Mouse (Mus musculus) ES-E14 (cell line): ENCODE results near the gene Atp6v1e2. TPM values are rescaled to one million over a fixed set of nuclear protein-coding genes. Genes with fewer than 3 reads are reported as not detected.

Experiments
- DNase-seq: peaks from one replicate; pipeline ENCODE4 v3.0.0-alpha.2; 2013; ENCODE audit warnings: low read depth, low spot score
- H3K27ac ChIP-seq: 2 replicates; pipeline ENCODE4 v1.5.1; 2012; ENCODE audit warnings: low read depth, mild to moderate bottlenecking, low read length, moderate library complexity, mixed read lengths; ENCODE audit not compliant: poor library complexity, insufficient read depth, severe bottlenecking
- H3K36me3 ChIP-seq: 2 replicates; pipeline ENCODE4 v1.6.1; 2012; ENCODE audit warnings: mild to moderate bottlenecking, low read length, moderate library complexity, mixed read lengths; ENCODE audit not compliant: control insufficient read depth, poor library complexity, insufficient read depth, severe bottlenecking
- H3K4me1 ChIP-seq, 2 experiments: fragments of 150-350 bp in 1 of 2; sonication (generic) in 1 of 2; 2 replicates each; pipeline ENCODE4 v1.6.1; 2012; ENCODE audit warnings: low read length in 2 of 2, mild to moderate bottlenecking in 1 of 2, mixed read lengths in 1 of 2; ENCODE audit not compliant: control insufficient read depth in 2 of 2, insufficient read depth in 2 of 2, poor library complexity in 1 of 2
- H3K4me3 ChIP-seq, 2 experiments: fragments of 150-350 bp in 1 of 2; sonication (generic) in 1 of 2; 2 replicates each; pipeline ENCODE4 v1.5.1; 2012; ENCODE audit warnings: low read length in 2 of 2, low read depth in 1 of 2, mild to moderate bottlenecking in 1 of 2, mixed read lengths in 1 of 2; ENCODE audit not compliant: insufficient read depth in 1 of 2, poor library complexity in 1 of 2, severe bottlenecking in 1 of 2
- H3K9ac ChIP-seq: 2 replicates; pipeline ENCODE4 v1.6.1; 2012; ENCODE audit warnings: low read depth, mild to moderate bottlenecking, low read length, mixed read lengths; ENCODE audit not compliant: poor library complexity, insufficient read depth, severe bottlenecking
- H3K9me3 ChIP-seq: fragments of 150-350 bp; sonication (generic); 2 replicates; pipeline ENCODE4 v1.6.1; 2012; ENCODE audit warnings: low read depth, mild to moderate bottlenecking, low read length; ENCODE audit not compliant: control insufficient read depth, insufficient read depth
- CHD2 ChIP-seq: IDR thresholded peaks from 2 replicates; pipeline ENCODE4 v1.6.1; 2014; ENCODE audit warnings: mild to moderate bottlenecking, low read depth, low read length, inconsistent platforms
- HCFC1 ChIP-seq: IDR thresholded peaks from 2 replicates; pipeline ENCODE4 v1.6.1; 2012; ENCODE audit warnings: low read length, inconsistent platforms, borderline replicate concordance; ENCODE audit not compliant: insufficient read depth
- MAFK ChIP-seq: IDR thresholded peaks from 2 replicates; pipeline ENCODE4 v1.6.1; 2014; ENCODE audit warnings: mild to moderate bottlenecking, low read depth, low read length, inconsistent platforms; ENCODE audit not compliant: insufficient read depth
- ZC3H11A ChIP-seq: IDR thresholded peaks from 2 replicates; pipeline ENCODE4 v1.6.1; 2012; ENCODE audit warnings: low read depth, mild to moderate bottlenecking, inconsistent platforms, low read length, borderline replicate concordance
- ZNF384 ChIP-seq: IDR thresholded peaks from 2 replicates; pipeline ENCODE4 v1.6.1; 2012; ENCODE audit warnings: low read depth, low read length, inconsistent platforms
- in situ Hi-C, 2 experiments: fragments of 600-800 bp; cut with MboI; formaldehyde crosslinking; loops; one replicate each; pipeline ENCODE4 v1.15.1; 2025; ENCODE audit warnings: low sequenced_read_pairs in 2 of 2, inconsistent platforms in 1 of 2; ENCODE audit not compliant: unreplicated experiment in 2 of 2
- total RNA-seq: library from RNA; depleted of rRNA; stranded (reverse); fragments of 300-350 nt; gene quantifications from 2 replicates; pipeline ENCODE4 v1.2.3, GENCODE M21; 2012

Gene Atp6v1e2
- total RNA-seq, 1 experiment: not detected

- TF ChIP-seq MAFK (no peak), CHD2 (no peak)
- no peaks in the 10 kb centered on the region for H3K9me3 ChIP-seq
- peaks cover 0 to 4% of the 10 kb centered on the region in 2 experiments; a peak in 1 of 4 replicates for H3K4me1 ChIP-seq
- no peak for DNase-seq
- no peak overlapping the region for H3K4me3 ChIP-seq
- no peak overlapping the region for H3K27ac ChIP-seq
- in situ Hi-C loops: no loop called here
- no peaks in the 10 kb centered on the region for H3K36me3 ChIP-seq
- H3K9ac ChIP-seq: no peak overlapping the region
Measured at GRCm38 (mm10) chr17:86946078-86946477, 1.6 kb downstream of the Atp6v1e2 start.

DNA sequence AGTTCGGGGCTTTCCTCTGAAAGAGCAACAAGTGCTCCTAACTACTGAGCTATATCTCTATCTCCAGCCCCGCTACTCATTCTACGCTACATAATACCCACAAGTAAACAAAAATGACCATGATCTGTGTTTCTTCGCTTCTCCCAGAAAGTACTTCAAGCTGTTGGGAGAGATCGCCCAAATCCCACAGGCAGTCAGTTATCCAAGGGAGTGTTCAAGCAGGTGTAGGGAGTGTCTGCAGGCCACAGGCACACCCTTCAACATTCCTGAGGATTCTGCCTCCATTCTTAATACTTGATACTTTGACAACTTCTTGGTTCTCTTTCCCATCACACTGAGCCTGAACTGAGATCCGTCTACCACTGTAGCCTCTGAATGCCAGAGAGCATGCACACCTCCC lies 4.5 kb downstream of the Atp6v1e2 start:
- Histone ChIP-seq H3K4me3 (no peak overlapping the region), H3K4me1 (peaks cover 0 to 4% of the 10 kb centered on the region in 2 experiments; a peak in 1 of 4 replicates), H3K36me3 (no peaks in the 10 kb centered on the region), H3K9ac (no peak overlapping the region), H3K9me3 (no peaks in the 10 kb centered on the region), H3K27ac (no peak overlapping the region)
- in situ Hi-C loops: no loop called here
- TF ChIP-seq ZC3H11A (no peak), MAFK (no peak), ZNF384 (no peak), CHD2 (no peak), HCFC1 (no peak)
- DNase-seq: no peak

GRCm38 (mm10) chr17:86942112-86942511 lies 5.6 kb downstream of the Atp6v1e2 start:
- in situ Hi-C loops: no loop called here
- TF ChIP-seq HCFC1: no peak
- TF ChIP-seq MAFK: no peak
- no peak for TF ChIP-seq ZNF384
- no peak for TF ChIP-seq CHD2
- TF ChIP-seq ZC3H11A: no peak

DNA sequence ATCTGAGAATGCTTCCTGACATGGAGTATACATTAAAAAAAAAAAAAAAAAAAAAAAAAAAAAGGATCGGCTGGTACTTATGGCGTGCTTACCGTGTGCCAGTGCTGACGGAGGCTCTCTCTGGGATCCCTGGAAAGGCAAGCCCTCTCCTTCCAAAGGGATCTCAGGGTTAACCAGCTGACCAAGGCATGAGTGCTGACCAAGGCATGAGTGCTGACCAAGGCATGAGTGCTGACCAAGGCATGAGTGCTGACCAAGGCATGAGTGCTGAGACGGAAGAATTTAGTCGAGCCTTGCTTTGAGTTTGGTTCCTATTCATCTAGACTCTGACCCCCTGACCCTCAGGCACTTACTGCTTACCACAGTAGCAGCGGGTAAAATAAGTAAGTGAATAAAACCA lies 9.0 kb downstream of the Atp6v1e2 start:
- DNase-seq: no peak
- TF ChIP-seq HCFC1: no peak
- no peak for TF ChIP-seq MAFK
- no peak for TF ChIP-seq ZNF384
- TF ChIP-seq ZC3H11A: no peak
- TF ChIP-seq CHD2: no peak
- peaks cover 0 to 8% of the 10 kb centered on the region in 2 experiments; a peak in 1 of 4 replicates for H3K4me1 ChIP-seq
- in situ Hi-C loops: no loop called here
- no peak overlapping the region for H3K27ac ChIP-seq
- no peaks in the 10 kb centered on the region for H3K9me3 ChIP-seq
- no peak overlapping the region for H3K4me3 ChIP-seq
- H3K9ac ChIP-seq: no peak overlapping the region
- H3K36me3 ChIP-seq: no peaks in the 10 kb centered on the region

More at GRCm38 (mm10) chr17:86942112-86942511, 5.6 kb downstream of the Atp6v1e2 start:
- H3K4me3 ChIP-seq: no peak overlapping the region
- no peak overlapping the region for H3K9ac ChIP-seq
- no peak for DNase-seq
- H3K36me3 ChIP-seq: no peaks in the 10 kb centered on the region
- no peaks in the 10 kb centered on the region for H3K9me3 ChIP-seq
- no peak overlapping the region for H3K27ac ChIP-seq
- H3K4me1 ChIP-seq: peaks cover 0 to 8% of the 10 kb centered on the region in 2 experiments; a peak in 1 of 4 replicates

- in situ Hi-C loops: no loop called here
- no peak overlapping the region; a peak in 1 of 4 replicates for H3K4me3 ChIP-seq
- H3K9me3 ChIP-seq: no peaks in the 10 kb centered on the region
- no peak overlapping the region for H3K9ac ChIP-seq
- H3K4me1 ChIP-seq: peaks cover 0 to 11% of the 10 kb centered on the region in 2 experiments; a peak in 1 of 4 replicates
- TF ChIP-seq HCFC1: no peak
- no peak for TF ChIP-seq CHD2
- no peak for TF ChIP-seq ZNF384
- no peak for TF ChIP-seq ZC3H11A
- TF ChIP-seq MAFK: no peak
- H3K36me3 ChIP-seq: no peaks in the 10 kb centered on the region
- no peak overlapping the region for H3K27ac ChIP-seq
- no peak for DNase-seq
Measured at GRCm38 (mm10) chr17:86937497-86938155, 10.1 kb downstream of the Atp6v1e2 start.
